Mouse (Mus musculus) hindbrain, embryonic 11.5 days (tissue): Measurements from ENCODE around the gene B3galnt1. TPM values are rescaled to one million over a fixed set of nuclear protein-coding genes. Genes with fewer than 3 reads are reported as not detected.
"Not testable (repeated sequence)": the region's sequence is repeated elsewhere in the genome, so short reads cannot be mapped to it uniquely, and the experiment has no call there.

Source experiments
- ATAC-seq: fragments of 200-750 bp; cut with Nextera tagmentation; 2 replicates; pipeline ENCODE4 v1.8.0; 2017; ENCODE audit warnings: mild to moderate bottlenecking, moderate TSS enrichment, moderate library complexity; ENCODE audit not compliant: low FRiP score
- DNase-seq: peaks from one replicate; pipeline ENCODE4 v3.0.0-alpha.2; 2015; ENCODE audit warnings: low spot score
- H3K27ac ChIP-seq: fragments of 300-500 bp; sonication (generic); 2 replicates; pipeline ENCODE4 v1.5.1; 2014; ENCODE audit warnings: mild to moderate bottlenecking, low read depth, low read length
- H3K27me3 ChIP-seq: fragments of 300-500 bp; sonication (generic); 2 replicates; pipeline ENCODE4 v1.6.1; 2014; ENCODE audit warnings: mild to moderate bottlenecking, low read length, moderate library complexity, mixed read lengths; ENCODE audit not compliant: control insufficient read depth, insufficient read depth
- H3K36me3 ChIP-seq: fragments of 300-500 bp; sonication (generic); 2 replicates; pipeline ENCODE4 v1.6.1; 2014; ENCODE audit warnings: mild to moderate bottlenecking, low read length, moderate library complexity, mixed read lengths; ENCODE audit not compliant: control insufficient read depth, insufficient read depth
- H3K4me1 ChIP-seq: fragments of 300-500 bp; sonication (generic); replicated peaks from 2 replicates; pipeline ENCODE4 v1.6.1; 2014; ENCODE audit warnings: low read length, mixed read lengths; ENCODE audit not compliant: control insufficient read depth, insufficient read depth
- H3K4me2 ChIP-seq: fragments of 300-500 bp; sonication (generic); replicated peaks from 2 replicates; pipeline ENCODE4 v1.6.1; 2014; ENCODE audit warnings: mild to moderate bottlenecking, low read depth, low read length
- H3K4me3 ChIP-seq: fragments of 300-500 bp; sonication (generic); 2 replicates; pipeline ENCODE4 v1.5.1; 2014; ENCODE audit warnings: low read depth, low read length
- H3K9ac ChIP-seq: fragments of 300-500 bp; sonication (generic); 2 replicates; pipeline ENCODE4 v1.6.1; 2014; ENCODE audit warnings: low read depth, low read length
- H3K9me3 ChIP-seq: fragments of 300-500 bp; sonication (generic); 2 replicates; pipeline ENCODE4 v1.6.1; 2016; ENCODE audit warnings: low read length; ENCODE audit not compliant: control insufficient read depth
- WGBS: fragments of 180-500 bp; shearing (Covaris S2); extraction: QIAGEN DNeasy Blood & Tissue Kit; methylation state at CpG from one replicate; pipeline ENCODE4 v1.1.7; 2014; 5-methylcytosine and 5-hydroxymethylcytosine counted together
- polyA plus RNA-seq: library from polyadenylated mRNA; unstranded; fragments of >200 nt; fragmentation: Nextera tagmentation; extraction: Ambion mirVana; gene quantifications from 2 replicates; pipeline ENCODE4 v1.2.1, GENCODE M21; 2014

B3galnt1 gene
- polyA plus RNA-seq, 1 experiment from 2014 or later = 46.6 TPM

DNA sequence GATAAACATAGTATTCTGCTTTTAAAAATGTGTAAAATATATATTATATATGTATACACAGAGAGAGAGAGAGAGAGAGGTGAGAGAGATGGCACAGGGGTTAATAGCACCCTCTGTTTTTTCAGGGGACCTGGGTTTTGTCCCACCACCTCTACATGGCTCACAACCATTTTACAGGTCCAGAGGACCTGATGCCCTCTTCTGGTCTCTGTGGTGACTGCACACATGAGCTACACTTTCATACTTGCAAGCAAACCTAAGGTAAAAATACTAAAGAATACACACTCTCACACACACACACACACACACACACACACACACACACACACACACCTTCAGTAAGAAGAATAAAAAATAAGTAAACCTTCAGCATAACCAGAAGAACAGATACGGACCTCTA lies 20.0 kb downstream of the B3galnt1 start:
- no peak for ATAC-seq
- Histone ChIP-seq H3K4me1 (no peaks in the 10 kb centered on the region), H3K27me3 (no peaks in the 10 kb centered on the region), H3K36me3 (no peaks in the 10 kb centered on the region), H3K4me2 (no peak overlapping the region), H3K9me3 (no peaks in the 10 kb centered on the region), H3K4me3 (no peak overlapping the region), H3K27ac (no peak overlapping the region), H3K9ac (no peak overlapping the region)
- DNase-seq = no peak
- 97% methylated on average over 1 of the region's 1 CpGs for WGBS

DNA sequence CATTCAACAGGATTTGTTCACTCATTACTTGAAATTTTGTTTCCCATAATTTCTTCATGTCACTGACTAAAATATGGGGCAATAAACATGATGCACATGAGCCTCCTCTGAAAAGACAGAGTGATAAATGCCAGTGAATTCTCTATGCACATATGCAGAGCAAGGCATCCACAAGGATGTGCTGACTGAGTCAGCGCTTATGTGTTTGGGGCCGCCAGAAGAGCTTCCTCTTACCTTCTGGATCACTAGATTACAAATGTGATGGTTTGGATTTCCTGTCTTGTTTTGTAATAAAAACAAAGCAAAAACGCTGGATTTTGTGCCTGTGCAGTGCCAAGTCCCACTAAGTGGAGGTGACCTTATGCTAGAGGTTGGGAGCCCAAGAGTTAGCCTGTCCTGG lies 22.0 kb downstream of the B3galnt1 start:
- no peaks in the 10 kb centered on the region for H3K36me3 ChIP-seq
- DNase-seq (no peak), ATAC-seq (no peak)
- no peak overlapping the region for H3K27ac ChIP-seq
- H3K4me2 ChIP-seq = no peak overlapping the region
- H3K9ac ChIP-seq = no peak overlapping the region
- H3K9me3 ChIP-seq = no peaks in the 10 kb centered on the region
- WGBS = 91% methylated on average over 3 of the region's 3 CpGs
- H3K4me3 ChIP-seq = no peak overlapping the region
- H3K4me1 ChIP-seq = no peaks in the 10 kb centered on the region
- H3K27me3 ChIP-seq = no peaks in the 10 kb centered on the region

- DNase-seq = no peak
- Histone ChIP-seq H3K9ac (no peak overlapping the region), H3K4me2 (no peak overlapping the region), H3K27ac (no peak overlapping the region), H3K4me3 (no peak overlapping the region), H3K27me3 (no peaks in the 10 kb centered on the region), H3K9me3 (no peaks in the 10 kb centered on the region), H3K36me3 (no peaks in the 10 kb centered on the region), H3K4me1 (no peaks in the 10 kb centered on the region)
- no peak for ATAC-seq
- WGBS = 97% methylated on average over 11 of the region's 11 CpGs
Observed at GRCm38 (mm10) chr3:69575577-69575976, 23.2 kb downstream of the B3galnt1 start.

DNA sequence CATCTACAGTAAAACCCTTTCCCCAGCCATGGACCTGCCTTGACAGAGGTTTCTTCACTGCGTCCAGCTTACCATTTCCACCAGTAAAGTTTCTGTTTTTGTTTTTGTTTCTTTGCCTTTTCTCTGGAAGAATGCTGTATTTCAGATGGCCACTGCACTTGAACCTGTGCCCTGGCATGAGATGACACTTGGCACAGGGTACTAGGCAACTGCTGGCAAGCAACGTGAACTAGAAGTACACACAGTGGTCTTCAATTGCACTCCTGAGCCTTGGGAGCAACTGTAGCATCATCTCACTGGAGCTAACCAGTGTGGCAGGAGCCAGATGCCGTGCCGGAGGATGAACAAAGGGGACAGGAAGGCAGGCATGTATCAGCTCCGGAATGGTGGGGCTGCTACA lies 26.2 kb downstream of the B3galnt1 start:
- Histone ChIP-seq H3K27me3 (no peaks in the 10 kb centered on the region), H3K4me2 (no peak overlapping the region), H3K27ac (no peak overlapping the region), H3K9me3 (no peaks in the 10 kb centered on the region), H3K36me3 (no peaks in the 10 kb centered on the region), H3K4me3 (no peak overlapping the region), H3K4me1 (no peaks in the 10 kb centered on the region), H3K9ac (no peak overlapping the region)
- ATAC-seq (no peak), DNase-seq (no peak)
- WGBS = 90% methylated on average over 5 of the region's 5 CpGs

DNA sequence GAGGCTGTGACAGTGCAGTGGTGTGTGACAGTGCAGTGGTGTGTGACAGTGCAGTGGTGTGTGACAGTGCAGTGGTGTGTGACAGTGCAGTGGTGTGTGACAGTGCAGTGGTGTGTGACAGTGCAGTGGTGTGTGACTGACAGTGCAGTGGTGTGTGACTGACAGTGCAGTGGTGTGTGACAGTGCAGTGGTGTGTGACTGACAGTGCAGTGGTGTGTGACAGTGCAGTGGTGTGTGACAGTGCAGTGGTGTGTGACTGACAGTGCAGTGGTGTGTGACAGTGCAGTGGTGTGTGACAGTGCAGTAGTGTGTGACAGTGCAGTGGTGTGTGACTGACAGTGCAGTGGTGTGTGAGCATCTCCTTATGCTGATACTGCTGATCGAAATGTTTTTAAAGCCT lies 33.2 kb downstream of the B3galnt1 start:
- H3K4me2 ChIP-seq, H3K27ac ChIP-seq, ATAC-seq, H3K27me3 ChIP-seq, DNase-seq, H3K9ac ChIP-seq, H3K36me3 ChIP-seq, H3K4me1 ChIP-seq, H3K4me3 ChIP-seq, H3K9me3 ChIP-seq: not testable (repeated sequence)
- 97% methylated on average over 1 of the region's 1 CpGs for WGBS

GRCm38 (mm10) chr3:69563406-69563805 lies 35.4 kb downstream of the B3galnt1 start:
- Histone ChIP-seq H3K27ac (no peak overlapping the region), H3K36me3 (no peaks in the 10 kb centered on the region), H3K9me3 (no peaks in the 10 kb centered on the region), H3K4me1 (no peaks in the 10 kb centered on the region), H3K4me2 (no peak overlapping the region), H3K9ac (no peak overlapping the region), H3K4me3 (no peak overlapping the region), H3K27me3 (no peaks in the 10 kb centered on the region)
- DNase-seq = no peak
- 96% methylated on average over 5 of the region's 6 CpGs for WGBS
- ATAC-seq = no peak

- DNase-seq (no peak), ATAC-seq (0 out of 2 replicates have a peak, but pooled peaks have one; percentile 19)
Observed at GRCm38 (mm10) chr3:69561686-69562085, 37.1 kb downstream of the B3galnt1 start.

DNA sequence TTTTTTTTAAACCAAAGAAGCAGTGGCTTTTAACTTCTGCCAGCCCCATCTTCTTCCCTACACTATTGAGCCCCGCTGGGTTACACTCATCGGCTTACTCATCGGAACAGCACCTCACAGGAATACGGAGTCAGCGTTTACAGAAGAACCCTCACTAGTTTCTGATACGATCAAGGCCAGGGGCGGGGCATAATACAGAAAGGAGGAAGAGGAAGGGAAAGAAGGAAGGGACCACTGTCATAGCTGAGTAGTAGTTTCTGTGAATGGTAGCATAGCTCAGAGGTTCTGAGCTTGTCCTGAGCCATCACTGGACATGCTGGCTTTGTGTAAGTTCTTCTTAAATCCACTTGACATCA lies 38.8 kb downstream of the B3galnt1 start:
- H3K4me2 ChIP-seq = no peak overlapping the region
- H3K36me3 ChIP-seq = no peaks in the 10 kb centered on the region
- DNase-seq (no peak), ATAC-seq (no peak)
- 93% methylated on average over 7 of the region's 7 CpGs for WGBS
- no peaks in the 10 kb centered on the region for H3K4me1 ChIP-seq
- no peak overlapping the region for H3K4me3 ChIP-seq
- H3K27ac ChIP-seq = no peak overlapping the region
- no peaks in the 10 kb centered on the region for H3K9me3 ChIP-seq
- H3K9ac ChIP-seq = no peak overlapping the region
- no peaks in the 10 kb centered on the region for H3K27me3 ChIP-seq

More at GRCm38 (mm10) chr3:69561686-69562085, 37.1 kb downstream of the B3galnt1 start:
- H3K4me3 ChIP-seq = no peak overlapping the region
- no peak overlapping the region for H3K4me2 ChIP-seq
- 84% methylated on average over 5 of the region's 5 CpGs for whole genome bisulfite sequencing
- H3K9ac ChIP-seq = no peak overlapping the region
- no peak overlapping the region for H3K27ac ChIP-seq
- no peaks in the 10 kb centered on the region for H3K27me3 ChIP-seq
- H3K9me3 ChIP-seq = no peaks in the 10 kb centered on the region
- H3K36me3 ChIP-seq = no peaks in the 10 kb centered on the region
- H3K4me1 ChIP-seq = no peaks in the 10 kb centered on the region

DNA sequence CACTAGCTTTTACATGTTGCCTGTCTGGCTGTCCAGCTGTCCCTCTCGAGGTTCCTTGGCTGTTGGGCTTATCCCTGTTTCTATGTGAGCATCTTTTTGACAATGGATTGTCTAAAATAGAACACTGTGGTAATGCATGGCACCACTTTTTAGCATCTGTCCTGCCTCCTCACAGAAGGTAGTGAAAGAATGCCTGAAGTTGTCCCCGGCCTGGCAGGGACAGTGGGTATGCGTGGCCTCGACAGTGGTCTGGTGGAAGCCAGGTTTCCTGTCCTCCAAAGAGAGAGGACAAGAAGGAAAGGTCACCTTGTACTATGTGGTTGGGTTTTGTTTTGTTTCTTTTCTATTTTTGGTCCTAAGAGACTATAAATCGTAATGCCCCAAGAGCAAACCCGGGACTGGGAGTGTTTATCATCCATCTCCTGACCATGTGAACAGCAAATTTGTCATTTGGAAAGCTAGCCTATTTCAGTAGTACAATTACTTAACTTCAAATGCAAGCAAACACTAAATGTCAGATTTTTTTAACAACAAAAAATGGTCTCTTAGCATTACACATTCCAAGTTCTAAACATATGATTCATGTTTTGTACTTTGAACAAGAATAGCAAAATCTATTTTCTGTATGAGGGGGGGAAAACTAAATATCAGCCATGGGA lies 39.3 kb downstream of the B3galnt1 start:
- Histone ChIP-seq H3K4me3 (no peak overlapping the region), H3K27me3 (no peaks in the 10 kb centered on the region), H3K9ac (no peak overlapping the region), H3K9me3 (no peaks in the 10 kb centered on the region), H3K27ac (no peak overlapping the region), H3K4me2 (no peak overlapping the region), H3K36me3 (no peaks in the 10 kb centered on the region), H3K4me1 (no peaks in the 10 kb centered on the region)
- ATAC-seq = no peak
- WGBS = 86% methylated on average over 6 of the region's 6 CpGs
- DNase-seq = no peak
